Mouse (Mus musculus) CH12.LX (cell line): ENCODE measurements at regions not wholly inside any gene's neighbourhood (a gene's known extent, or its start where the extent isn't known, plus 50 kb on each side); places are given as distances from the start of the nearest gene placed in this dataset.

ENCODE experiments used
- EP300 ChIP-seq: IDR thresholded peaks from 2 replicates; pipeline ENCODE4 v1.6.1; 2011; ENCODE audit warnings: low read length, improper control_type of control experiment
- JUN ChIP-seq: IDR thresholded peaks from 2 replicates; pipeline ENCODE4 v1.6.1; 2011; ENCODE audit warnings: low read depth, mild to moderate bottlenecking, low read length, improper control_type of control experiment, moderate library complexity; ENCODE audit not compliant: insufficient read depth
- MAZ ChIP-seq: IDR thresholded peaks from 2 replicates; pipeline ENCODE4 v1.6.1; 2012; ENCODE audit warnings: low read depth, mild to moderate bottlenecking, inconsistent platforms, low read length, improper control_type of control experiment, moderate library complexity
- TBP ChIP-seq: conservative IDR thresholded peaks from 2 replicates; pipeline ENCODE4 v1.6.1; 2011; ENCODE audit warnings: low read depth, low read length, improper control_type of control experiment

GRCm38 (mm10) chr9:101795436-101795835 is 66.2 kb upstream of the 9630041A04Rik start:
- no peak for TF ChIP-seq EP300
- TF ChIP-seq TBP = no peak
- TF ChIP-seq MAZ = no peak
- TF ChIP-seq JUN = no peak
